Mouse (Mus musculus): Measurements from ENCODE around the gene Adgrf1.

DNA sequence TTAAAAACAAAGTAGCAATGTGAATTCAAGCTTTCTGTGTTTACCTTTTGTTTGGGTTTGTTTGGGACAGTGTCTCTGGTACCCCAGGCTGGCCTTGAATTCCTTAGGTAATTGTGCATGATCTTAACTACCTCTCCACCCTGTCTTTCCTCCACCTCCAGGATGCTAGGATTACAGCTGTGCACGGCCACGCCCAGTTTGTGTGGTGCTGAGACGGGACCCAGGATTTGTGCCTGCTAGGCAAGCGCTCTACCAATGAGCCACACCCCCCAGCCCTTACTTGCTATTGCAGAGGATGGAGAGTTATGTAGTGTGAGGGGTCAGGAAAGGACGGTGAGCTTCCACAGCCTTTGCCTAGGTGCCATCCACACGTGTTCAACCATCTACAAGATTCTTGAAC, 31.1 kb upstream of the Adgrf1 start:
- no peak for TF ChIP-seq JUND (conservative IDR thresholded peaks at IDR 0.05; ENCODE audit: low read depth, low read length)
- no peak for TF ChIP-seq EP300 (IDR thresholded peaks at IDR 0.05; ENCODE audit: low read length)
- TF ChIP-seq POLR2A (IDR thresholded peaks at IDR 0.05; ENCODE audit: low read depth, low read length): no peak
